Mouse (Mus musculus): ENCODE measurements at regions not wholly inside any gene's neighbourhood (a gene's known extent, or its start where the extent isn't known, plus 50 kb on each side); places are given as distances from the start of the nearest gene placed in this dataset.

DNA sequence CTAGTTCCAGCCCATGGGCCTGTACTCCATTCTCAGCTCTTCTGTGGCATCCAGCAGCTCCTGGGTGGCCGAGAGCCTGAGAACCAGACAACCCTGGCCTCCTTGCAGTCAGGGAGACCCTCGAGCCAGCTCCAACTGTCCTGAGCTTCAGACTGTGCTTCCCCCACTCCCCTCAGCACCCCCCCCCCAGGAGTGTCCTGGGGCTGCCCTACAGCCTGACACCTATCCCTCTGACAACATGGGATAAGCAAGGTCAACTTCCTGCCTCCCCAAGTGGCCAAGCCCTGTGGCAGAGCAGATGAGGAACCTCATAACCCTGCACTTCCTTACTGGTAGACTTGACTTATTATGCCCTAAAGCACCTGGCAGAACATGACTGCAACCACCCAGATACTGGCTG, 823.1 kb upstream of the Tenm2 start:
- DNase-seq (ENCODE audit: extremely low spot score, low read depth, low spot score) = no peak

DNA sequence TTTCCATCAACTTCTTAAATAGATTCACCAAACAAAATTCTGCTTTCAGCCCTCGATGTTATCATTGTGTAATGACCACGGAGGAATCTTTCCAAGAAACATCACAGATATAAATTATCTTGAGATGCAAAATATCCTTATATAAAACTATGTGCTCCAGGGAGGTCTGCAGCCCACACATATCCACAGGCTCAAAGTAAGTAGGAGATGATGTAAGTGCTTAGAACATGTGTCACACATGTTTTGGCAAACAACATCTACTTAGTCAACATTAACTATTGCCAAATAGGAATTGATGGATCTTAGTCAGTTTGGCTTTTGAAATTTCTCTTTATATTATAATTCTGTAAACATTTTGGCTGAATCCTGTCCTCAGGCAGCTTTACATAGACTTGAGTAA, 800.8 kb upstream of the Tenm2 start:
- DNase-seq (ENCODE audit: extremely low spot score, low read depth, low spot score) = no peak

DNA sequence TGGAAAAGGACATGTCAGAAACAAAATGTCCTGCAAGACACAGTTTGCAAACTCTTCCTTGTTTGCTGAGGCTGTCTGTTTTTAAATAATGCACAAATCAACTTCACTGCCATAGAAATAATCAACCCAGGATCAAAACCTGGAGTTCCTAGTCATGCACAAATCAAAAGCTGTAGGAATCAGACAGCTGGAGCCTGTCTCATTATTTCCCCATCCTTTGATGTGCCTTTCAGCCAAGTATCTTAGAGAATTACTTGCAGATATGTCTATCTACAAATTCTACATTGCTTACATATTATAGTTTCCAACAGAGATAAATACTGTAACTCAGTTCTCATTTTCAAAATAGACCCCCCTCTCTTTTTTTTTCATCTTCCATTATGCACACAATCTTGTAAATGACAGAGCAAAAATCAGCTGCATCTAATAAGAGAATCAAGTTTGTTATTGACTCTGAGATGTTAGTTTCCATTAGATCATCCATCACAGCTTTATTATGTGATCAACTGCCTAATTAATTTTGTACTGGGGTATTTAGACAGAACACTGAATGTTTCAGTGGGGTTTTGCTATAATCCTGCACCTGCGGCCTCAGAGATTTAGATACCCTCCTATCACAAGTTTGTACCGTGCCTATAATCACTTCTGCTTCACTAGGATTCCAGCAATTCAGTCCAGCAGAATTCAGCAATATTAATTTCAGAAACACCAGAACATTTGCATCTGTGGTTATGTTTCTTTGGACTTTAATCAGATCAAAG, 798.9 kb upstream of the Tenm2 start:
- DNase-seq (ENCODE audit: extremely low spot score, low read depth, low spot score) = no peak

DNA sequence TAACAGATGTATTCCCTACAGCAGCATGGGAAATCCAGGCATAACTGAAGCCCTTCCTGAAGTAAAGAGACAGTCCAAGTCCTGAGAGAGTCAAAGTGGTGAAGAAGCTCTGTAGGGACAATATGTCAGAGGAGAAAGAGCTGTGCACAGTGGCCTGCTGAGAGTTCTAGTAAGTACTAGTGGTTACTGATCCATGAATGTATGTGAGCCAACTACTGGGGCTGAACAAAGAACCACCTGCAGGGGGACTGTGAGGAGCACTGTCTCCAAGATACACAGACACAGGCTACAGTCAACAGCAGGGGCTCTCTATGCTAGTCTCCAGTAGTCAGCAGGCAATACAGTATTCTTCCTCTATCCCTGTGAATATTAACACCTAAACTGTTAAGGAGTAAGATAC, 785.9 kb upstream of the Tenm2 start:
- no peak for DNase-seq (ENCODE audit: extremely low spot score, low read depth, low spot score)

DNA sequence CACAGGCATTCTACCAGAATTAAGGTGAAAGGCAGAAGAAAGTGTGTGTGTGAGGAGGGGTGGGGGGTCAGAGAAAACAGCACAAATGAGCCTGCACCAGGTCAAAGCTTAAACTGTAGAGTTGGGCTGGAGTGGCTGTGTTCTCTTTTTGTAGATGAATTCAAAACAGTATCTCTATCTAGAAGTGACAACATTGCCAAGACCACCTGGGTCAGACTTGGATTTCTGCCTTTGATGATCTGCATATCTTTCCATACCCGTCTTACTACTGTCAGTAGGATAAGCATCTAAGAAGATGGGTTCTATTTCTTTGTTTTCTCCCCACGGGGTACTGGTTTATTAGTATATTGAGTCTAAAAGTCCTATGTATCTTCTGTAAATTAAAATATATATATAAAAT, 742.4 kb upstream of the Tenm2 start:
- DNase-seq (ENCODE audit: extremely low spot score, low read depth, low spot score) = no peak

DNA sequence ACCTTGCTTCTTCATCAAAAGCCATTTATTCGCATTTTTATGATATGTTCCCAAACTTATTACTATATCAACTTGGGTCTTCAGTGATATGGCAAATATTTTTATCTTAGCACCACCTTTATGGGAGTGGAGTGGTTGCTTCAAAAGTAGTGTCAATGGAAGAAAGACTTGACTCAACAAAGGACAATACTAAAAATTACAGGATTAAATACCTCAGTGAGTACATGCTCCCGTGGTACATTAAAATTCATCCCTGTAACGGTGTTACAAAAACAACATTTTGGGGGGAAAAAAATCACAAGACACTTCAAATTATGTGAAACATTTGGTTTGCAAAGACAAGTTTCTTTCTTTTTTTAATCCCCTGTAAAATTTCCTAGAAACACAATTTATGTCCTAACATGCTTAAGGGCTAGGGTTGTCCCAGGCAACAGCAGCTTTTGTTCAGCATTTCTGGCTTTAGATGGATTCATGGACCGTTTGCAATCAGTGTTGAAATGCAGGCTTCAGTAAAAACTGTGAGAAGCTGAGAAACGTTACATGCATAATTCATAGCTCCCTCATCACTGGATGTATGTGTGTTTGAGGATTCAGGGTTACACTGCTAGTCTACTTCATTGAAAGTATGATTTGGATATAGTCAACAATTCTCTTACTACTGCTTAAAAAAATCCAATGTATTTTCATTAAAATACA, 700.8 kb upstream of the Tenm2 start:
- DNase-seq (ENCODE audit: extremely low spot score, low read depth, low spot score) = no peak

DNA sequence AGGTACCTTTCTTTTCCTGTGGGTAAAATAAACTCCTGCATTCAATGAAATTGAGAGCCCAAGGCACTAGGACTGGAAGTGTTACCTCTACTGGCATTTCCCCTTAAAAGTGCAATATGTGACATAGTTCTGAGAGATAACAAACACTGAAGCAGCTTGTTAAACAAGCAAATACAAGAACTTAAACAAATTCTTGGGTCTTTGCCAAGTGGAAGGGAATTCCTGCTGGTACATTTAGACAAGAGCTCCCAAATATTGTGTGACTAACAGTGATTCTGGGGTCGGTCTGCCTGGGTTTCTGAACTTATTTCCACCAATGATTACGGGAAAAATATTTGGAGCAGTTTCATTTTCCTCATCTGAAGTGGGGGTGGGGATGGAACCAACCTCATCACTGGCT, 677.4 kb upstream of the Tenm2 start:
- no peak for DNase-seq (ENCODE audit: extremely low spot score, low read depth, low spot score)

DNA sequence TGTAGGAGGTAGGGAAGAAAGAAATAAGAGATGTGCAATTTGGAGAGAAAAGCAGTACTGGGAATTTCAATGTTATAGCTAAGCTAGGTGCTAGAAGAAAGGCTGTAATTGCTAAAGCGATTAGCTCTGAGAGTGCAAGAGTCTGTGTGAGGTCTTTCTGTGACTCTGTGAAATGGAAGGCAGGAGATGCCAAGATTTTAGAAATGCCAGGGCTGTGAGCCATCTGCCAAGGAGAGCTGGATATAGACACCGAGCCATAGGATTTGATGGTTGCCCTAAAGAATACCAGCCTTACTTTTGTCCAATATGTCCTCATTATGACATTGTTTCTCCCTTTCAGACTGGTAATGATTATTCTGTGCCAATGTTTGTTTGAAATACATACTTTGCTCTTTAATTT, 669.2 kb upstream of the Tenm2 start:
- no peak for DNase-seq (ENCODE audit: extremely low spot score, low read depth, low spot score)

DNA sequence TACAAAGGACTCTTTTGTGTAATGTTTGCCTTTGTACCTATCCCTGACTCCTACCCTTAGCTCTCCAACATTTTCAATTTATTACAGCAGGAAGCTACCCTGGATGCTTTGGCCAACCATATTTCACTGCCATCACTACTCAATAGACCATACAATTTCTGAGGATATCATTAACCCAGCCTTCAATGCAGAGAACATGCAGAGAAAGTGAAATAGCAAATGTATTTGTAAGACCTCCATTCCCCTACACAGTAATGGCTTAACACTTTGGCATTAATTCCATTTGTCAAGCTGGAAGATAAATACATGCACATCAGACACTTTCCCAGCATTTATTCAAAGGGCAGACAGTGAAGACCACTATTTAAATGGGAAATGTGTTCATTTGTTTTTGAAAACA, 661.9 kb upstream of the Tenm2 start:
- DNase-seq (ENCODE audit: extremely low spot score, low read depth, low spot score) = no peak

DNA sequence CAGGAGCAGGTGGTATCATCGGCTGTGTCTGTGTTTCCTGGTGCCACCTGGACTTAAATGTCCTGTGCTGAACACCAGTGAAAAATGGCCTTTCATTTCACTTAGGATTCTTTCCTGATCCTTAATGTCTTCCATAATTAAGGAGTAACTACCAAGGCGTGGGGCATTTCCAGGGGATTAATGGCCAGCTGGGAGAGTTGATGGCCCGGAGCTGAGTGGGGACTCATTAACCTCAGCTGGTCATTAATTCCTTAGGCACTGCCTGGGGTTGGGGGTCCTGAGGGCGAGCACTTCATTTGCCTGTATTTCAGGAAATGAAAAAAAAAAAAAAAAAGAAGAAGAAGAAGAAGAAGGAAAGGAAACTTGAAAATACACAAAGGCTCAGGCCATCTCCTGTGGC, 647.0 kb upstream of the Tenm2 start:
- DNase-seq (ENCODE audit: extremely low spot score, low read depth, low spot score) = peak; percentile 12

DNA sequence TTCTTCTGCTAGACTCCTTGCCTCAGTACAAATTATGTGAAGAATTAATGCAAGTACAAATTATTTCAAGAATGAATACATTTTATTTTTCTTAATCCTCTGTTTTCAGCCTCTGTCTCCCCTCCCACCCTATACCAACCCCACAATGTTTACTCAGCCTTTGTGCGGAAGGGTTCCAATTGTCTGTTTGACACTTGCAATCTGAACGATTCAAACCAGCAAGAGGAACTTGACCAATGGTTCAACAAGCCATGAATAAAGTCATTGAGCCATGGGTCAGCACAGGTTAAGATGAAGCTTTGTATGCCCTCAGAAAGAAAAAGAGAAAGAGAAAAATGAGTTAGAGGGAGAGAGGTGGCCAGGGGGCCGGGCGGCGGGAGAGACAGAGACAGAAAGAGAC, 601.5 kb upstream of the Tenm2 start:
- no peak for DNase-seq (ENCODE audit: extremely low spot score, low read depth, low spot score)

DNA sequence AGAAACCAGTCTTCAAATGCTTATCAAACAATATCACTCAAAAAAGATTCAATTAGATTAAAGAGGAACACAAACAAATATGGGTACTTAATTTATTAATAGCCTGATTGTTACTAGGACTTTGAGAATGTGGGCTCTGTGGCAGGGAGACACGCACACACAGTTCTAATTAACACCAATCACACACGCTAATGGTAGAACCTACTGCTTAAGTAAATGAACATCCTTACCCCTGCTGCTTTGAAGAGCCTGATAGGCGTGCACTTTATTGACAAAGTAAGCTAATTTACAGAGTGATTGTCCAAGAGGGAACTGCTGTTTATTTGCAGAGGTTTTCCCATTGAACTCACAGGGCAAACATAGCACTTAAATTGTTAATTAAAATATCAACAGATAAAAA, 595.2 kb upstream of the Tenm2 start:
- no peak for DNase-seq (ENCODE audit: extremely low spot score, low read depth, low spot score)

DNA sequence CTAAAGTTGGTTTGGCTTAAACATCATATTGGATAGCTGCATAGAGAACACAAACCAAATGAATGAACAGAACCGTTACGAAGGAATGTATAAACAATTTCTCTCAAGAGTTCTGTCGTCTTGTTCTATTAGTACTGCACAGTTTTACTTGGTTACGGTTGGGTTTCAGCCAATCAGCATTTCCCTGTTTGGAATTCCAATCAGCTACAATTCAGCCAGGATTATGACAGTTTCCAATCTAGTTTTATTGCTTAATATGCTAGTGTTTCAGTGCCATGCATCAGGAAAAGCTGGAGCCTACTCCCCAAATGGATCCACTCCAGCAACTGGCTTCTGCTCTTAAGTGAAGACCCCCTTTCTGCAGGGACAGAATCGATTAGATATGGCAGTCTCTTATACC, 571.0 kb upstream of the Tenm2 start:
- DNase-seq (ENCODE audit: extremely low spot score, low read depth, low spot score) = no peak

DNA sequence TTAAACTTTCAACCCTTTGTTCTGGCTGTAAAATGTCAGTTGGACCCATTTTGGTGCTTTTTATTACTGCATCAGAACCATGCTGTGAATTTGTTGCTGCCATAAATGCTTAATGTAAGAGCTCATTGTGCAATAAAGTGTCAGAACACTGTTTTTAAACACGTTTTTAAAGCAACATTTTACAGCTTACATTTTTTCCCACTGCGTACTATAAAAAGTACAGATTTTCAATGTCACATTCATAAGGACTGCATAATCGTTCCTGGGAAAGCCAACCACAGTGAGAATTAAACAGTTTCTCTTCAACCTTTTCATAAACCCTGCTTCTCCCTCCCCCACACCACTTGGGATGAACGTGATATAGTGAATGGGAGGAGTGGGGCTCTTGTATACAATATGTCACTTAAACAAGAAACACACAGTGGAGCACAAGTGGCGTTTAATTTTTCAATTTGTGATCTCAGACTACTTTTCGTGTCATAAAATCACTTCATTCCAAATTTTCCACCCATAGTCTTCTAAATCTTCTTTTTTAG, 563.1 kb upstream of the Tenm2 start:
- DNase-seq (ENCODE audit: extremely low spot score, low read depth, low spot score) = no peak

DNA sequence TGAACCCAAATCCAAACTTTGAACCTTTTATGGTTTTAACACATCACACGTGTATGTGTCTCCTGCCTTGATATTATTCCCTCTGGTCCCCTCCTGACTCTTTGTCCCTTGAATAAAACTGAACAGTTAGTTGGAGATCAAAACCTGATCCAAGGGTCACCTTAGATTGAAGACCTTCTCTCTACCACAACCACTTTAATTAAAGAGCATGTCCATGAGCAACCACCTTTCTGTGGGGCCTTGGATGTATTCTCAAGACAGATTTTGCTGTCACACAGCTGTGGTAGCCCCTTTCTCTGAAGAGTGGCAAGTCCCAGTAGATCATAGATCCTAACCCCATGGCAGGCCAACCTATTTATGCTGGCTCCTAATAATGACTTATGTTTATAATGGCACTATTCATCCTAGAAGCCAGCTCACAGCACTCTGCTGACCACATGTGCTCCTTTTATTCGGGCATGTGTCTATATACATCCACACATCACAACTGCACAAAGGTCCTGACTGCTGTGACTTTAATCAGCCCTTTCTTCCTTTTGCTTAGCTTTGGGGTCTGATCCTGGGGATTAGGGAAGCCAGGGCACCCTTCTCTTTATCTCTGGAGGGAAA, 536.8 kb upstream of the Tenm2 start:
- no peak for DNase-seq (ENCODE audit: extremely low spot score, low read depth, low spot score)

DNA sequence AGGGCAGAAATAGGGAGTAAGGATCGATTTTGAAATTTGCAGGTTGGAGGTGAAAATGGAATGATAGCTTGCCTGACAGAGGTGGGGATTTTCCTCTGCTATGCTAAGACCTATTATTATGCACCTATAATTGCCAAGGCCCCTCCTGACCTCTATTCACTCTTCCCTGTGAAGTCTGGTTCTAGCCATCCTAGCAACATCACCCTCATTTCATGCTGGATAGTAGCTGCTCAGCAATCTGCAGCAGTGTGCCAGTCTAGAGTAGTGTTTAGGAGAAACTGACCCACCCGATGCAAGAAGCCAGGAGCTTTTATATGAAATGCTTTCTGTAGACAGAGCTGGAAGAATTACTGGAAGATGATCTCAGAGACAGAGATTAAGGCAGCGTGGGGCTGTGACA, 535.1 kb upstream of the Tenm2 start:
- DNase-seq (ENCODE audit: extremely low spot score, low read depth, low spot score) = no peak

DNA sequence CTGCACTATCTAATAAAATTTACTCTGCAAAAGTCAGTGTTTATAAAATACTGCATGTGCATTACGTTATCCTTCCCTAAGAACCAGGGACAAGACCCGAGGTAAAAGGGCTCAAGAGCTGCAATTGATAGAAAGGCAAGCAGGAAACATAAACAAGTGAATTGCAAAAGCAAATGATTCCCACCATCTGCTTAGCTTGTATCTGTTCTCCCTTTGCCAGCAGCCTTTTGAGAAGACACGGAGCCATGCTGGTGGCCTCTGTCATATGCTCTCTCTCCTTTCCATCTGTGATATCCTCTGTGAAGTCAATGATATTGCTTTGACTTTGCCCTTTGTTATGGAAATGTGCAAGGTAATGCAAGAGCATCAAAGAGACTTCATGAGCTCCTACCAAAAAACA, 532.4 kb upstream of the Tenm2 start:
- no peak for DNase-seq (ENCODE audit: extremely low spot score, low read depth, low spot score)

DNA sequence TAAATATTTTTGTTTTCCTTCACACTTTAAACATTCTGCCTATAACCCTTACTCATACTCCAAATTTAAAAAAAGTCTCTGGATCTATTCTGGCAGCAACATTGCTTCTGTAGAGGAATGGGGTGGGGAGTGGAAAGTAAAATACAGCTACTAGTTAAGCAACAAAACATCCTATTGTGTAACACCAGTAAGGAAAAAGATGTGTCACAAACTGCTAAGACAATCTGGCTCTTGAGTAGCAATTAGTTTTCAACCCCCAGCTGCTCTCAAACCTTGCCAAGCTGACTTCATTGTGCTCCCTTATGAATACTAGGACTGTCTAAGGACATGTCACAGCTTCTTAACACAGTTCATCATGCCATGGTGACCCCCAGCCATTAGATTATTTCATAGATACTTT, 500.2 kb upstream of the Tenm2 start:
- no peak for DNase-seq (ENCODE audit: extremely low spot score, low read depth, low spot score)

DNA sequence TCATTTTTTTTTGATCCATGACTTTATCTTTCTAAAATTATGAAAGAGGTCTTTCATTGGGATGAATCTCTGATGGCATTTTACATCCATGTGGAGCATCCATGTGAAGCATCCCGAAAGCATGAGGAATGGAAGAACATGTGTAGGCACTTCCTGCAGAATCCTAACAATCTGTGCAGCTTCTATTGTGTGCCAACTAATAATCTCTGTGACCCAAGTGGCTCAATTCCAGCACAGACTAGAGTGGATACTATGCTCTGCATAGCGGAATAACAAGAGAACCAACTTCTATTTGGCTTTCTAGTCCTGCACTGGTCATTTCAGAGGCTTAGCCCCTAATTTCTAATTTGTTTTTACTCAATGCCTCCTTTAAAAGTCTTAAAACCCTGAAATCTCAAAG, 499.7 kb upstream of the Tenm2 start:
- no peak for DNase-seq (ENCODE audit: extremely low spot score, low read depth, low spot score)

DNA sequence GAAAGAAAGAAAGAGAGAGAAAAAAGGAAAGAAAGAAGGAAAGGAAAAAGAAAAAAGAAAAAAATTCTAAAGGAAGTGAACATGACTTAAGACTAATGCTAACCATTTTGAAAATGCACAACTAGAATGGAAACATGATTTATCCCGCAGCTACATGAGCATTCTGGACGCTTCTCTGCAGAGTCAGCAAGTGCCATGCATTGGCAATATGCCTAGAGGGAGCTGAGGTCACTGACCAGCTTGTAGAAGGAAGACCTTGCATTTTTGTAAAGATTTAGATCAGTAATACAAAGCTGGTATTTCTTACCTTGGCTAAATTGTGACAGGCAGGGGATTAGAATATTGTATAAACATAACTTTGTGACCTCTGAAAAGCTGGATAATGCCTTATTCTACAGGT, 461.2 kb upstream of the Tenm2 start:
- no peak for DNase-seq (ENCODE audit: extremely low spot score, low read depth, low spot score)

DNA sequence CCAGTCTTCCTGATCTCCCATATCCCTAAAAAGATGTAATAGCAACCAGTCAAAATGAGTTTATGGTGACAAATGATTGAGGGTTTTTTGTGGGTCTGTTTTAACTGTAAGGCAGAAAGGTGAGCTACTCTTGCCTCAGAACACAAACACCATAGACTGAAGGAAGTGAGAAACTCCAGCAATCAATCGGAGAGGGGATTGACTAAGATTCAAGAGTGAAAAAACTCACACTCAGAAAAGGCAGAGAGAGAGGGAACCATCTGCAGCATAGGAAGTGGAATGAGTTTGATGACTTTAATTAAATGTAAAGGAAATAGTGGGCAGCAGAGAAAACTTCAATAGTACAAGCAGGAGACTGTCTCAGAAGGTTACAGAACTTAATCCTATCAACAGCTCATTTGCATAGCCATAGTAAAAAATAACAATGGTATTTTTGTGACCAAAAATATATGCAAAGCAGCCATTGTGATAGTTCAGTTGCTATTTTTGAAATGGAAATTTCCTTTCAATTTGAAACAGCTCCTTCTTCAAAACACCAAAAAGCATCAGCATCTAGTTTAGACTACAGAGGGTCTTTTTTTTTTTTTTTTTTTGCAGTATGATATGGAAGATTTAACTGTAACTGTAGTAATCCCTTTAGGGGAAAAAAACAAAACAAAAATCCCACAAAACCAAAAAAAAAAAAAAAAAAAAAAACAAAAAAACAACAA, 442.9 kb upstream of the Tenm2 start:
- DNase-seq (ENCODE audit: extremely low spot score, low read depth, low spot score) = no peak

DNA sequence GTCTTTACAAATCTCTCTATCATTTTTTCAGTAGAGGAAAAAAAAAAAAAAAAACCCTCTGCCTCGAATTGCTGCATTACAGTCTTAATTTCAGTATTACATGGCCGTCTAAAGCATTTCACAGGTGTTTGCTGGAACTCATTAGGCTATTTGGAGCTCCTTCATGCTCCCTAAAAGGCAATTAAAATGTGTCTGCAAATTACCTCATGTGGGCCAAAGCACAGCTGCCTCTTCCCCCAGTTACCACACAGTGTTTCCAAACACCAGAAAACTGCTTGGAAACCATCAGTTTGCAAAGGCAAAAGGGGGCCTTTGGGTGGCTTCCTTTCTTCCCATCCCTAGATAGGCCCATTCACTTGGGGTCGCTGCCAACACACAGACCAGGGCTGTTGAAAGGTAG, 435.6 kb upstream of the Tenm2 start:
- no peak for DNase-seq (ENCODE audit: extremely low spot score, low read depth, low spot score)

Measured in hindlimb bud, embryonic 11.5 days (tissue).